Mouse (Mus musculus) G1E (cell line): Measurements from ENCODE around the gene Copg1. TPM values are rescaled to one million over a fixed set of nuclear protein-coding genes. Genes with fewer than 3 reads are reported as not detected.
"Not testable (repeated sequence)": the region's sequence is repeated elsewhere in the genome, so short reads cannot be mapped to it uniquely, and the experiment has no call there.

Experiments used
- ATAC-seq: 2 replicates; pipeline ENCODE4 v1.8.0; 2016; ENCODE audit warnings: mild to moderate bottlenecking; ENCODE audit not compliant: insufficient number of reproducible peaks, poor library complexity, low FRiP score, severe bottlenecking; ENCODE audit errors: extremely low read depth
- DNase-seq: peaks from one replicate; pipeline ENCODE4 v3.0.0; 2012; ENCODE audit warnings: low spot score
- H3K27me3 ChIP-seq: 2 replicates; pipeline ENCODE4 v1.6.1; 2012; ENCODE audit warnings: mild to moderate bottlenecking, low read length, inconsistent platforms; ENCODE audit not compliant: insufficient read depth
- H3K36me3 ChIP-seq: replicated peaks from 2 replicates; pipeline ENCODE3; 2012; ENCODE audit warnings: mild to moderate bottlenecking, inconsistent platforms
- H3K4me1 ChIP-seq: 2 replicates; pipeline ENCODE4 v1.6.1; 2012; ENCODE audit warnings: low read depth, low read length, inconsistent platforms, mixed read lengths; ENCODE audit not compliant: insufficient read depth
- H3K4me3 ChIP-seq: 2 replicates; pipeline ENCODE4 v1.5.1; 2012; ENCODE audit warnings: low read depth, mild to moderate bottlenecking, inconsistent platforms, low read length, moderate library complexity, mixed read lengths
- H3K9me3 ChIP-seq: replicated peaks from 2 replicates; pipeline ENCODE4 v1.6.1; 2012; ENCODE audit warnings: inconsistent platforms
- CTCF ChIP-seq: IDR thresholded peaks from 2 replicates; pipeline ENCODE4 v1.5.1; 2012; ENCODE audit warnings: low read depth, low read length, inconsistent platforms, mixed read lengths
- GATA1 ChIP-seq: IDR thresholded peaks from 2 replicates; pipeline ENCODE4 v1.6.1; 2012; ENCODE audit warnings: borderline replicate concordance, low read length, inconsistent platforms, mixed read lengths
- GATA2 ChIP-seq: IDR thresholded peaks from 2 replicates; pipeline ENCODE4 v1.6.1; 2012; ENCODE audit warnings: low read depth, low read length, inconsistent platforms, borderline replicate concordance
- POLR2AphosphoS5 ChIP-seq: IDR thresholded peaks from 2 replicates; pipeline ENCODE4 v1.6.1; 2012; ENCODE audit warnings: low read depth, low read length, inconsistent platforms; ENCODE audit not compliant: insufficient replicate concordance
- TAL1 ChIP-seq: conservative IDR thresholded peaks from 2 replicates; pipeline ENCODE4 v1.6.1; 2012; ENCODE audit warnings: low read depth, low read length, inconsistent platforms, mixed read lengths
- polyA plus RNA-seq: library from polyadenylated mRNA; stranded (reverse); fragments of >175 nt; gene quantifications from 2 replicates; pipeline ENCODE4 v1.2.3, GENCODE M21; 2012
- total RNA-seq, 2 experiments: library from RNA; stranded (forward) in 1 of 2; stranded (reverse) in 1 of 2; fragments of 200-1000 nt in 1 of 2; fragments of >200 nt in 1 of 2; fragmentation: Nextera tagmentation in 1 of 2; gene quantifications; 2 replicates each; pipeline ENCODE4 v1.2.3; 2014 to 2017

Copg1 gene
- total and polyA plus RNA-seq, 3 experiments = 45.2 to 73.3 (median 61.5) TPM

DNA sequence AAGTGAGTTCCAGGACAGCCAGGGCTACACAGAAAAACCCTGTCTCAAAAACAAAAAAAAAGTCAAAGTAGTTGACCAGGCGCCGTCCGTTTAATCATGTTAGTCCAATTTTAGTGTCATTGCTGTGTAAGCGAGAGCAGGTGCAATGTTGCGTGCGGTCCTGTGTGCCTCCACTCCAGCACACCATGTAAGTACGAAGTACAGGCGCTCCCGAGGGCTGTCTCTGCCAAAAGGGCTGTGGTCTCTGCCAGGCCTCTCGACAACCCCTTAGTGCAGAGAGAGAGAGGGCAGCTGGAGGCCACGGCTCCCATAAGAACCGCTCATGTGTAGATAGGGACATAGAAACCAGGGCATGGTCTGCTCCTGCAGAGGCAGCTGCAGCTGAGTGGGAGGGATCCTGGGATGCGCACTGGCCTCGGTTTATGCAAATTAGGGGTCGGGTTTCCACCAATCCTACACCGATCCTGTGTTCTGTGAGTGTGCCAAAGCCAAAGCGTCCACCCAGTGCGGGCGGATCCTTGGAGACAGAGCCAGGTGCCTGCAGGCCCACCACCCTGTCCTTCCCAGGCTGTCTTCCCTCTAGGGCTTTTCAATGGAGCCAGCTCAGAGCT is 49.7 kb downstream of the Copg1 start:
- no peak for ATAC-seq
- H3K27me3 ChIP-seq = peaks cover 7% of the 10 kb centered on the region
- DNase-seq = no peak
- peaks cover 50% of the 10 kb centered on the region for H3K36me3 ChIP-seq
- H3K9me3 ChIP-seq = no peaks in the 10 kb centered on the region
- no peaks in the 10 kb centered on the region for H3K4me1 ChIP-seq
- TF ChIP-seq POLR2AphosphoS5 = no peak
- TF ChIP-seq CTCF = no peak
- no peak for TF ChIP-seq TAL1
- no peak for TF ChIP-seq GATA1
- TF ChIP-seq GATA2 = no peak
- no peak overlapping the region for H3K4me3 ChIP-seq

DNA sequence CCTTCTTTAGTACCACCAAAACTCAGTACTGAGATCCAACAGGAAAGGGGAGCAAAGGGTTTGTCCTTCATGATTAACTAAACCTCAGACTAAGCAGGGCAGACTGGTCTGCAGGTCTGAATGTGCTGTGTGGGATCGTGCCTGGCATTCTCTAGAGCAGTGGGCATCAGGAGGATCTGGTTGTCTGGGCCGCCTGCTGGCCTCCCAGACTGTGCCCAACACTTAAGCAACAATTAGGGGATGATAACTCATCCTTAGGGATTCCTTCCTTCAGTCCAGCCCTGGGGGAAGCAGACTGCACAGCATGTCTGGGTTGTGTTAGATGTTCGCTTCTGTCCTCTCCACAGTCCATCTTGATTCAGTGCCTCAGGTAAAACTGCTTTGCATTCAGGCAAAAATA is 51.3 kb downstream of the Copg1 start:
- ATAC-seq (no peak), DNase-seq (no peak)
- no peak overlapping the region for H3K4me3 ChIP-seq
- no peaks in the 10 kb centered on the region for H3K9me3 ChIP-seq
- peaks cover 19% of the 10 kb centered on the region for H3K27me3 ChIP-seq
- no peak for TF ChIP-seq TAL1
- TF ChIP-seq GATA2 = no peak
- no peak for TF ChIP-seq POLR2AphosphoS5
- TF ChIP-seq CTCF = no peak
- TF ChIP-seq GATA1 = no peak
- peaks cover 34% of the 10 kb centered on the region for H3K36me3 ChIP-seq
- H3K4me1 ChIP-seq = no peaks in the 10 kb centered on the region

DNA sequence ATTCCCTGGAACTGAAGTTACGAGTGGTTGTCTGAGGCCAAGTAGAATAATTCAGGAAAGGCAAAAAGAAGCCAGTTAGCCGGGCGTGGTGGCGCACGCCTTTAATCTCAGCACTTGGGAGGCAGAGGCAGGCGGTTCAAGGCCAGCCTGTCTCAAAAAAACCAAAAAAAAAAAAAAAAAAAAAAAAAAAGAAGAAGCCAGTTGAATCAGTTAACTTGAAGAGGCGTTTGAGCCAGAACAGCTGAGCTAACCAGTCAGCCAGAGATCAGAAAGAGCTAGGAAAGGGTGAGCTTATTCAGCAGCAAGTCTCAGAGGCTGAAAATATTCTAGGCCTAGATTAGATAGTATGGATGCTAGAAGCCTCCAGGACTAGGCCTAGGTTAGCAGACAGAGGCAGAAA is 54.6 kb downstream of the Copg1 start:
- no peak for TF ChIP-seq TAL1
- no peak for TF ChIP-seq CTCF
- no peak for TF ChIP-seq GATA2
- no peak for TF ChIP-seq GATA1
- TF ChIP-seq POLR2AphosphoS5 = no peak
- Histone ChIP-seq H3K4me3 (no peak overlapping the region), H3K4me1 (no peaks in the 10 kb centered on the region), H3K9me3 (no peaks in the 10 kb centered on the region), H3K36me3 (peaks cover 5% of the 10 kb centered on the region), H3K27me3 (peaks cover 32% of the 10 kb centered on the region)
- DNase-seq (no peak), ATAC-seq (no peak)

DNA sequence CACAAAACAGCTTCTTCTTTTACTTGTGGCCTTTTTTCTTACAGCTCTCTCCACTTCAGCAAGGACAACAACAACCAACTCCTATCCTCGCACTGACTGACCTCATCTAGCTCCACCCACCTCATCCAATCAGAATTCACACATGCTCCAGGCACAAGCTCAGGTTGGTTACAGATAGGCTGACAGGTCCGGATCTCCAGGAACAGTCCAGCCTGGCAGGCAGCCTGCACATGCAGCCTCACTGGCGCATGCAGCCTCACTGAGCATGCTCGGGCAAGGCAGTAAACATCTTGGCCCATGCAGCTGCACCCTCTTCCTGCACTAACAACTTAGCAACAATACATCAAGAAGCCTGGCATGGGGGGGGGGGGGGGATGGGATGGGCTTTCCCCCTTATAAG is 74.8 kb downstream of the Copg1 start:
- not testable (repeated sequence) for ATAC-seq, H3K4me3 ChIP-seq, H3K9me3 ChIP-seq, H3K36me3 ChIP-seq, DNase-seq, H3K4me1 ChIP-seq
- H3K27me3 ChIP-seq = peaks cover 19% of the 10 kb centered on the region

Other genes with a start within 250 kb of the Copg1 start
- 81.4 and 111 TPM in 2 replicates for gene Aplf, start 215.6 kb upstream of the Copg1 start, total RNA-seq (2014; fragmentation: Nextera tagmentation)
- 79.6 and 81.7 TPM in 2 replicates for gene Aplf, start 215.6 kb upstream of the Copg1 start, total RNA-seq (2017)
- gene Aplf, start 215.6 kb upstream of the Copg1 start, polyA plus RNA-seq = 18.7 and 23.0 TPM in 2 replicates
- 2.3 TPM in 1 of 2 replicates, not detected in the other for gene Efcc1, start 156.9 kb upstream of the Copg1 start, total RNA-seq (2014; fragmentation: Nextera tagmentation)
- gene Efcc1, start 156.9 kb upstream of the Copg1 start, total RNA-seq (2017) = 0.11 and 0.58 TPM in 2 replicates
- gene Efcc1, start 156.9 kb upstream of the Copg1 start, polyA plus RNA-seq = not detected in 2 replicates
- 4.7 and 6.4 TPM in 2 replicates for gene Gp9, start 109.7 kb upstream of the Copg1 start, total RNA-seq (2014; fragmentation: Nextera tagmentation)
- 1.6 and 2.2 TPM in 2 replicates for gene Gp9, start 109.7 kb upstream of the Copg1 start, total RNA-seq (2017)
- 6.3 and 9.1 TPM in 2 replicates for gene Gp9, start 109.7 kb upstream of the Copg1 start, polyA plus RNA-seq
- gene Rab43, start 75.7 kb upstream of the Copg1 start, total RNA-seq (2014; fragmentation: Nextera tagmentation) = 20.1 and 34.8 TPM in 2 replicates
- 11.5 and 15.5 TPM in 2 replicates for gene Rab43, start 75.7 kb upstream of the Copg1 start, total RNA-seq (2017)
- gene Rab43, start 75.7 kb upstream of the Copg1 start, polyA plus RNA-seq = 30.8 and 62.5 TPM in 2 replicates
- 10.5 and 12.1 TPM in 2 replicates for gene Gm45140, start 52.0 kb upstream of the Copg1 start, total RNA-seq (2014; fragmentation: Nextera tagmentation)
- 17.5 and 19.5 TPM in 2 replicates for gene Gm45140, start 52.0 kb upstream of the Copg1 start, total RNA-seq (2017)
- 9.0 and 13.8 TPM in 2 replicates for gene Gm45140, start 52.0 kb upstream of the Copg1 start, polyA plus RNA-seq
- 46.7 and 53.5 TPM in 2 replicates for gene Isy1, start 49.0 kb upstream of the Copg1 start, total RNA-seq (2014; fragmentation: Nextera tagmentation)
- gene Isy1, start 49.0 kb upstream of the Copg1 start, total RNA-seq (2017) = 62.5 and 65.2 TPM in 2 replicates
- gene Isy1, start 49.0 kb upstream of the Copg1 start, polyA plus RNA-seq = 46.2 and 54.9 TPM in 2 replicates
- 679 and 832 TPM in 2 replicates for gene Cnbp, start 36.7 kb upstream of the Copg1 start, total RNA-seq (2014; fragmentation: Nextera tagmentation)
- 948 and 1,031 TPM in 2 replicates for gene Cnbp, start 36.7 kb upstream of the Copg1 start, total RNA-seq (2017)
- 124 and 135 TPM in 2 replicates for gene Cnbp, start 36.7 kb upstream of the Copg1 start, polyA plus RNA-seq
- gene Hmces, start 26.1 kb downstream of the Copg1 start, total RNA-seq (2014; fragmentation: Nextera tagmentation) = 19.8 and 32.3 TPM in 2 replicates
- gene Hmces, start 26.1 kb downstream of the Copg1 start, total RNA-seq (2017) = 31.3 and 31.4 TPM in 2 replicates
- 20.0 and 23.7 TPM in 2 replicates for gene Hmces, start 26.1 kb downstream of the Copg1 start, polyA plus RNA-seq
- gene H1fx, start 93.8 kb downstream of the Copg1 start, total RNA-seq (2014; fragmentation: Nextera tagmentation) = not detected in 2 replicates
- gene H1fx, start 93.8 kb downstream of the Copg1 start, total RNA-seq (2017) = not detected in 2 replicates
- not detected in 2 replicates for gene H1fx, start 93.8 kb downstream of the Copg1 start, polyA plus RNA-seq
- 419 and 473 TPM in 2 replicates for gene Rab7, start 157.5 kb downstream of the Copg1 start, total RNA-seq (2014; fragmentation: Nextera tagmentation)
- 80.7 and 101 TPM in 2 replicates for gene Rab7, start 157.5 kb downstream of the Copg1 start, total RNA-seq (2017)
- gene Rab7, start 157.5 kb downstream of the Copg1 start, polyA plus RNA-seq = 89.5 and 89.9 TPM in 2 replicates
- 164 and 172 TPM in 2 replicates for gene Rpn1, start 196.7 kb downstream of the Copg1 start, total RNA-seq (2014; fragmentation: Nextera tagmentation)
- 156 and 179 TPM in 2 replicates for gene Rpn1, start 196.7 kb downstream of the Copg1 start, total RNA-seq (2017)
- gene Rpn1, start 196.7 kb downstream of the Copg1 start, polyA plus RNA-seq = 44.5 and 49.1 TPM in 2 replicates